Mouse (Mus musculus): ENCODE measurements around the gene Ptpn3. TPM values are rescaled to one million over a fixed set of nuclear protein-coding genes. Genes with fewer than 3 reads are reported as not detected.

Gene Ptpn3
- total and polyA plus RNA-seq, 3 experiments: 0.08 to 0.14 (median 0.09) TPM

- in situ Hi-C loops (cut with MboI; ENCODE audit: low pct_ligation_motif_present, low pct_unique_long_range_greater_than_20kb, low sequenced_read_pairs): no loop called here
- no peak for DNase-seq (ENCODE audit: extremely low read depth)
- dilution Hi-C loops (cut with MboI; ENCODE audit: extremely low pct_ligation_motif_present, extremely low pct_unique_long_range_greater_than_20kb, low sequenced_read_pairs): no loop called here
- Histone ChIP-seq H3K27me3 (replicated peaks) (no peaks in the 10 kb centered on the region), H3K4me2 (ENCODE audit: insufficient read depth, low read depth, poor library complexity, severe bottlenecking) (no peak overlapping the region), H3K36me3 (replicated peaks in 1 of 2; ENCODE audit: control insufficient read depth in 1 of 2, insufficient read depth in 1 of 2, low read length in 1 of 2) (no peaks in the 10 kb centered on the region), H3K79me2 (replicated peaks; ENCODE audit: control insufficient read depth, extremely low read depth, insufficient read depth, poor library complexity, severe bottlenecking) (no peaks in the 10 kb centered on the region), H3K27ac (ENCODE audit: insufficient read depth, low read depth) (no peak overlapping the region), H3K9ac (ENCODE audit: insufficient read depth, low read depth) (no peak overlapping the region), H3K9me3 (replicated peaks; ENCODE audit: low read length) (no peaks in the 10 kb centered on the region), H3K4me3 (replicated peaks in 1 of 3; ENCODE audit: low read depth in 2 of 3, low read length in 2 of 3, poor library complexity in 1 of 3) (no peak overlapping the region), H3K4me1 (ENCODE audit: control insufficient read depth in 1 of 2, insufficient read depth in 2 of 2) (no peaks in the 10 kb centered on the region; a peak in 1 of 4 replicates)
- TF ChIP-seq CTCF (conservative IDR thresholded peaks at IDR 0.05 in 1 of 2, IDR thresholded peaks at IDR 0.05 in 1 of 2; ENCODE audit: low read depth in 2 of 2, low read length in 2 of 2): no peak
- no peak for TF ChIP-seq BHLHE40 (IDR thresholded peaks at IDR 0.05; ENCODE audit: low read depth, low read length)
- no peak for TF ChIP-seq JUN (IDR thresholded peaks at IDR 0.05; ENCODE audit: insufficient read depth, low read depth, low read length)
- no peak for TF ChIP-seq SIN3A (IDR thresholded peaks at IDR 0.05; ENCODE audit: low read length)
- TF ChIP-seq ELF1 (IDR thresholded peaks at IDR 0.05; ENCODE audit: low read depth, low read length): no peak
- TF ChIP-seq MYC (IDR thresholded peaks at IDR 0.05; ENCODE audit: low read depth, low read length): no peak
- TF ChIP-seq CHD2 (IDR thresholded peaks at IDR 0.05; ENCODE audit: low read length): no peak
- no peak for TF ChIP-seq HCFC1 (IDR thresholded peaks at IDR 0.05; ENCODE audit: low read depth, low read length)
- TF ChIP-seq ZMIZ1 (IDR thresholded peaks at IDR 0.05; ENCODE audit: low read depth, low read length): no peak
Measured at GRCm38 (mm10) chr4:57278812-57279211, 22.8 kb downstream of the Ptpn3 start.

GRCm38 (mm10) chr4:57277671-57278070 lies 24.0 kb downstream of the Ptpn3 start:
- TF ChIP-seq TCF12 (IDR thresholded peaks at IDR 0.05; ENCODE audit: low read depth, low read length) (no peak), EP300 (IDR thresholded peaks at IDR 0.05; ENCODE audit: low read length) (no peak), CTCF (conservative IDR thresholded peaks at IDR 0.05 in 1 of 2, IDR thresholded peaks at IDR 0.05 in 1 of 2; ENCODE audit: low read depth in 2 of 2, low read length in 2 of 2) (no peak), NRF1 (IDR thresholded peaks at IDR 0.05; ENCODE audit: low read depth, low read length) (no peak), RAD21 (IDR thresholded peaks at IDR 0.05; ENCODE audit: low read depth, low read length) (no peak), USF1 (IDR thresholded peaks at IDR 0.05; ENCODE audit: low read depth, low read length) (no peak), POLR2AphosphoS2 (IDR thresholded peaks at IDR 0.05; ENCODE audit: low read depth, low read length) (no peak)
- no peak for DNase-seq (ENCODE audit: extremely low read depth)
- no peak overlapping the region for H3K9ac ChIP-seq (ENCODE audit: insufficient read depth, low read depth)
- H3K27me3 ChIP-seq (replicated peaks): no peaks in the 10 kb centered on the region
- H3K9me3 ChIP-seq (replicated peaks; ENCODE audit: low read length): no peaks in the 10 kb centered on the region
- H3K27ac ChIP-seq (ENCODE audit: insufficient read depth, low read depth): no peak overlapping the region
- H3K4me3 ChIP-seq (replicated peaks in 1 of 3; ENCODE audit: low read depth in 2 of 3, low read length in 2 of 3, poor library complexity in 1 of 3): no peak overlapping the region
- no peaks in the 10 kb centered on the region for H3K79me2 ChIP-seq (replicated peaks; ENCODE audit: control insufficient read depth, extremely low read depth, insufficient read depth, poor library complexity, severe bottlenecking)
- dilution Hi-C loops (cut with MboI; ENCODE audit: extremely low pct_ligation_motif_present, extremely low pct_unique_long_range_greater_than_20kb, low sequenced_read_pairs): no loop called here
- no peak overlapping the region for H3K4me2 ChIP-seq (ENCODE audit: insufficient read depth, low read depth, poor library complexity, severe bottlenecking)
- in situ Hi-C loops (cut with MboI; ENCODE audit: low pct_ligation_motif_present, low pct_unique_long_range_greater_than_20kb, low sequenced_read_pairs): no loop called here
- H3K36me3 ChIP-seq (replicated peaks in 1 of 2; ENCODE audit: control insufficient read depth in 1 of 2, insufficient read depth in 1 of 2, low read length in 1 of 2): no peaks in the 10 kb centered on the region
- no peaks in the 10 kb centered on the region; a peak in 1 of 4 replicates for H3K4me1 ChIP-seq (ENCODE audit: control insufficient read depth in 1 of 2, insufficient read depth in 2 of 2)
